Mouse (Mus musculus) lung, embryonic 15.5 days (tissue): Measurements from ENCODE around the gene Sh2d4b. TPM values are rescaled to one million over a fixed set of nuclear protein-coding genes. Genes with fewer than 3 reads are reported as not detected.
A peak's percentile ranks its signal among the peaks of the same experiment; 100 is the strongest.

ENCODE experiments used
- ATAC-seq: fragments of 200-750 bp; cut with Nextera tagmentation; 2 replicates; pipeline ENCODE4 v1.8.0; 2017; ENCODE audit warnings: moderate number of reproducible peaks, borderline replicate concordance; ENCODE audit not compliant: low FRiP score, low TSS enrichment; ENCODE audit errors: extremely low read depth
- H3K27ac ChIP-seq: fragments of 300-500 bp; sonication (generic); 2 replicates; pipeline ENCODE4 v1.5.1; 2015; ENCODE audit warnings: moderate library complexity, mild to moderate bottlenecking, inconsistent platforms
- H3K27me3 ChIP-seq: fragments of 300-500 bp; sonication (generic); 2 replicates; pipeline ENCODE4 v1.6.1; 2015; ENCODE audit warnings: inconsistent platforms
- H3K36me3 ChIP-seq: fragments of 300-500 bp; sonication (generic); 2 replicates; pipeline ENCODE4 v1.6.1; 2015; ENCODE audit warnings: inconsistent platforms
- H3K4me1 ChIP-seq: fragments of 300-500 bp; sonication (generic); 2 replicates; pipeline ENCODE4 v1.6.1; 2015; ENCODE audit warnings: inconsistent platforms
- H3K4me2 ChIP-seq: fragments of 300-500 bp; sonication (generic); 2 replicates; pipeline ENCODE4 v1.6.1; 2015; ENCODE audit warnings: inconsistent platforms, mild to moderate bottlenecking, moderate library complexity
- H3K4me3 ChIP-seq: fragments of 300-500 bp; sonication (generic); 2 replicates; pipeline ENCODE4 v1.5.1; 2015; ENCODE audit warnings: mild to moderate bottlenecking, inconsistent platforms
- H3K9ac ChIP-seq: fragments of 300-500 bp; sonication (generic); 2 replicates; pipeline ENCODE4 v1.6.1; 2015; ENCODE audit warnings: inconsistent platforms
- H3K9me3 ChIP-seq: fragments of 300-500 bp; sonication (generic); 2 replicates; pipeline ENCODE4 v1.6.1; 2016; ENCODE audit warnings: inconsistent platforms
- WGBS: fragments of 180-500 bp; shearing (Covaris S2); methylation state at CpG from one replicate; pipeline ENCODE4 v1.1.7; 2015; 5-methylcytosine and 5-hydroxymethylcytosine counted together
- polyA plus RNA-seq: library from polyadenylated mRNA; unstranded; fragments of >200 nt; fragmentation: Nextera tagmentation; extraction: Ambion mirVana; gene quantifications from 2 replicates; pipeline ENCODE4 v1.2.1, GENCODE M21; 2015

The Sh2d4b gene
- polyA plus RNA-seq, 1 experiment from 2014 or later, result 1.9 TPM

DNA sequence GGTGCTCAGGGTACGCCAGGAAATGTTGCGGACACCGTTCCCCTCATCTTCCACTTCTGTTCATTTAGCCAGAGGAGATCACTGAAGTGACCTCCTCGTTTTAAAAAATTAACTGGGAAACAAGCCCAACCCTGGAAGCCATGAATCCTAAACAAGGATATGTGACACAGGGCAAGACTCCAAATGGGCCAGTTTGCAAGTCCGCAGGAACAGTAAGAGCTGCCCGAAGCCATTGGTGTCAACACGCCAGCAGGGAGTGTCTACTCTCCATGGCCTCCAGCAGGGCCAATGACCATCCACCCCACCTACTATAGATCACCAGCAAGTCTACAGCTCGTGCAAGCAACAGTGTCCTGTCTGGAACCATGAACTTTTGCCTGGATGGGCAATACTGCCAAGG, 12.7 kb upstream of the Sh2d4b start:
- Histone ChIP-seq H3K27ac (no peak overlapping the region), H3K9ac (no peak overlapping the region), H3K4me1 (peaks cover 11% of the 10 kb centered on the region), H3K4me3 (no peak overlapping the region), H3K4me2 (no peak overlapping the region), H3K9me3 (no peaks in the 10 kb centered on the region), H3K27me3 (no peaks in the 10 kb centered on the region), H3K36me3 (peaks cover 48% of the 10 kb centered on the region)
- no peak for ATAC-seq
- 84% methylated on average over 8 of the region's 8 CpGs for WGBS

DNA sequence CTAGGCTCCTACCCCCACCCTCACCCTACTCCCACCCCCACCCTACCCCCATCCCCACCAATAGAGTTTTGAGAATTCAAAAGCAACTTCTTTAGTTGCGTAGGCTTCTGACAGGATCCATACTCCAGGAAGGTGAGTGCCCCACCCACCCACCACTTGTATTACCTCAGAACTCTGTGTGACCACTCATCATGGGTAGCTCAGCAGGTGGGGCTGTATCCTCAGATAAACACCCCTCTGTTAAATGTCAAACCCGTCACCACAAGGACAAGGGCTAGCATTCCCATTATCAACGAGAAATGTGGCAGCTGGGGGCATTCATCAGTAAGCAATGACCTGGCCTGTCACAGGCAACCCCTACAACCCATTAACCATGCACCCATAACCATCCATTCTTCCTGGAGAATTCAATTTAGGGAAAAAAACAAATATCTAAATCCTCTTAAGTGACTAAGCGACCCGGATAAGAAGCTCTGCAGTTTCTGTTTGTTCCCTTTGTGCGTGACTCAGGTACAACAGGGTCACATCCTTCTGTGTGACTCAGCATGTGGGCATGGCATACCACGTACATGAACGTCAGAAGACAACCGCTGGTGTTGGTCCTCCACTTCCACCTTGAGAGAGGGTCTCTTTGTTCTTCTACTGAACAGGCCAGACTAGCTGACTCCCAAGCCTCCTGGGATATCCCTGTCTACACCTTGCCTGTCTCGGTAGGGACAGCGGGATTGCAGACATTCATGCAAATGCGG, 9.4 kb upstream of the Sh2d4b start:
- ATAC-seq, result no peak
- H3K27ac ChIP-seq, result no peak overlapping the region
- H3K9ac ChIP-seq, result no peak overlapping the region
- peaks cover 15% of the 10 kb centered on the region for H3K36me3 ChIP-seq
- no peak overlapping the region for H3K4me3 ChIP-seq
- H3K4me2 ChIP-seq, result no peak overlapping the region
- H3K9me3 ChIP-seq, result no peaks in the 10 kb centered on the region
- peaks cover 11% of the 10 kb centered on the region for H3K4me1 ChIP-seq
- 60% methylated on average over 12 of the region's 12 CpGs for WGBS
- H3K27me3 ChIP-seq, result no peaks in the 10 kb centered on the region

DNA sequence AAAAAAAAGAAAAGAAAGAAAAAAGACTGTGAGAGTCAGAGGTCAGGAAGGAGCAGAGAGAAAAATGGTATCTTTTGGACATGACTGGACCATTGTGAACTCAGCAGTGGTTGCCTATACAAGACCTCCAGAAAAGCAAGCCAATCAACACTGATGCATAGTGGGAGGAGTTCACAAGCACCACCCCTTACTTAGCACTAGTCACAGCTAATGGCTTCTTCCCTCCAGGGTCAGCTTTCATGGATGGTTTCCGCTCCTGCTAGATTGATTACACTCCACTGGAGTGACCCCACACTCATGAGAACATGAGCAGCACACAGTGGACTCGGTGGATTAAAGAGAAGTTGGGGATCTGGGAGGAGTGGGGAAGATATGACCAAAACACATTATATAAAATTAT, 7.2 kb upstream of the Sh2d4b start:
- H3K4me3 ChIP-seq, result no peak overlapping the region
- peaks cover 11% of the 10 kb centered on the region for H3K4me1 ChIP-seq
- no peaks in the 10 kb centered on the region for H3K9me3 ChIP-seq
- no peak overlapping the region for H3K9ac ChIP-seq
- 40% methylated on average over 2 of the region's 2 CpGs for WGBS
- no peaks in the 10 kb centered on the region for H3K36me3 ChIP-seq
- no peak for ATAC-seq
- no peak overlapping the region for H3K27ac ChIP-seq
- no peaks in the 10 kb centered on the region for H3K27me3 ChIP-seq
- no peak overlapping the region for H3K4me2 ChIP-seq

DNA sequence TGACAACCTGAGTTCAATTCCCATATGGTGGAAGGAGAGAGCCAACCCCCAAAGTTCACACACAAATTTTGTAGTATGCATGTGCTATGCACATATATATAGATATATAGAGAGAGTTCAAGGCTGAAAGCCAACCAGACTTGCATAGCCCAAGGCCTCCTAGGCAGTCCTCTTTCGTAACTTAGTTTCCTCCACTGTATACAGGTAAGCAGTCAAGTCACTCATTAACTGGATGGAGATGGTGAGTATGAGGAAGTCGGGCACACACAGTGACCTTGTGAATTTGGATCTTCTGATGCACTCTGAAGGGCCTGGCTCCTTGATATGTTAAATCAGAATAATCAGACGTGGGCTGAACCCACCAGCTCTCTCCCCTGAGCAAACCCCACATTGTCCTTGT, 4.8 kb upstream of the Sh2d4b start:
- WGBS, result 67% methylated on average over 3 of the region's 3 CpGs
- ATAC-seq, result no peak

GRCm38 (mm10) chr14:40895681-40896080, 2.6 kb upstream of the Sh2d4b start:
- Histone ChIP-seq H3K36me3 (no peaks in the 10 kb centered on the region), H3K27me3 (no peaks in the 10 kb centered on the region), H3K4me2 (no peak overlapping the region), H3K4me3 (no peak overlapping the region), H3K27ac (no peak overlapping the region), H3K9ac (no peak overlapping the region), H3K4me1 (peaks cover 11% of the 10 kb centered on the region; the same call in 1 of the 2 replicates), H3K9me3 (no peaks in the 10 kb centered on the region)
- 54% methylated on average over 8 of the region's 8 CpGs for WGBS
- ATAC-seq, result no peak

More for the DNA sequence above, 4.8 kb upstream of the Sh2d4b start:
- H3K4me1 ChIP-seq, result peaks cover 16% of the 10 kb centered on the region
- H3K27ac ChIP-seq, result no peak overlapping the region
- H3K36me3 ChIP-seq, result no peaks in the 10 kb centered on the region
- no peak overlapping the region for H3K9ac ChIP-seq
- no peak overlapping the region for H3K4me3 ChIP-seq
- H3K9me3 ChIP-seq, result no peaks in the 10 kb centered on the region
- no peak overlapping the region for H3K4me2 ChIP-seq
- no peaks in the 10 kb centered on the region for H3K27me3 ChIP-seq

GRCm38 (mm10) chr14:40894576-40895247, 1.6 kb upstream of the Sh2d4b start:
- Histone ChIP-seq H3K27me3 (no peaks in the 10 kb centered on the region), H3K9me3 (no peaks in the 10 kb centered on the region), H3K9ac (no peak overlapping the region), H3K4me2 (peak overlapping the region; percentile 48), H3K27ac (no peak overlapping the region), H3K4me3 (no peak overlapping the region), H3K4me1 (peaks cover 11% of the 10 kb centered on the region; the same call in 1 of the 2 replicates), H3K36me3 (no peaks in the 10 kb centered on the region)
- ATAC-seq, result peak; percentile 77; the same call in 1 of the 2 replicates
- 9% methylated on average over 23 of the region's 23 CpGs for WGBS

GRCm38 (mm10) chr14:40893884-40894283, 818 bp upstream of the Sh2d4b start:
- Histone ChIP-seq H3K36me3 (no peaks in the 10 kb centered on the region), H3K27me3 (no peaks in the 10 kb centered on the region), H3K4me2 (no peak overlapping the region), H3K9me3 (no peaks in the 10 kb centered on the region), H3K27ac (no peak overlapping the region), H3K4me1 (peaks cover 11% of the 10 kb centered on the region; the same call in 1 of the 2 replicates), H3K9ac (no peak overlapping the region), H3K4me3 (no peak overlapping the region)
- WGBS, result 70% methylated on average over 8 of the region's 8 CpGs
- no peak for ATAC-seq

- Histone ChIP-seq H3K36me3 (no peaks in the 10 kb centered on the region), H3K9ac (no peak overlapping the region), H3K9me3 (no peaks in the 10 kb centered on the region), H3K4me2 (no peak overlapping the region), H3K4me3 (no peak overlapping the region), H3K27me3 (no peaks in the 10 kb centered on the region), H3K4me1 (peaks cover 11% of the 10 kb centered on the region; the same call in 1 of the 2 replicates), H3K27ac (no peak overlapping the region)
- no peak for ATAC-seq
- 82% methylated on average over 7 of the region's 7 CpGs for WGBS
Observed at GRCm38 (mm10) chr14:40892326-40892825, 690 bp downstream of the Sh2d4b start.

- H3K4me2 ChIP-seq, result no peak overlapping the region
- H3K27ac ChIP-seq, result no peak overlapping the region
- no peaks in the 10 kb centered on the region for H3K36me3 ChIP-seq
- H3K4me1 ChIP-seq, result peaks cover 11% of the 10 kb centered on the region; the same call in 1 of the 2 replicates
- no peak overlapping the region for H3K4me3 ChIP-seq
- ATAC-seq, result no peak
- no peak overlapping the region for H3K9ac ChIP-seq
- WGBS, result 84% methylated on average over 4 of the region's 4 CpGs
- H3K27me3 ChIP-seq, result no peaks in the 10 kb centered on the region
- H3K9me3 ChIP-seq, result no peaks in the 10 kb centered on the region
Observed at GRCm38 (mm10) chr14:40891506-40891905, 1.6 kb downstream of the Sh2d4b start.

GRCm38 (mm10) chr14:40889704-40890103, 3.4 kb downstream of the Sh2d4b start:
- Histone ChIP-seq H3K4me1 (peaks cover 8% of the 10 kb centered on the region; the same call in 1 of the 2 replicates), H3K27ac (no peak overlapping the region), H3K27me3 (no peaks in the 10 kb centered on the region), H3K9me3 (no peaks in the 10 kb centered on the region), H3K4me3 (no peak overlapping the region), H3K36me3 (no peaks in the 10 kb centered on the region), H3K4me2 (no peak overlapping the region), H3K9ac (no peak overlapping the region)
- ATAC-seq, result no peak
- 60% methylated on average over 4 of the region's 4 CpGs for WGBS

DNA sequence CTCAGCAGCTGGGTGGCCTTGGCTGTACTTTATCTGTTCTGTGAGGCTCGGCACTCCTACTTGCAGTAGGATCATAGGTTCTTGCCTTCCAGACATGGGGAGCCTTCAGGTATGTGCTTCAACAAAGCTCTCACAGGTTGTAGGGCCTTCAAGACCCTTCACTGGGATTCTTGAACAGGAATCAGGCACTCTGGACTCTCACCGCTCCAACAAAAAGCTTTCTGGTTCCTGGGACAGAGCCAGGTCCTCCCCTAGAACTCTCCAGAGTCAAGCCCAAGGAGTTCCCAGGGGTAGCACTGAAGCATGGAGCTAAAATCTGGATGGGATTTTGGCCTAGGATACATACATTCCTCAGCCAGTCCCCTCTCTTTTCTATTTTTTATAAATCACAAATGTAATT, 3.9 kb downstream of the Sh2d4b start:
- H3K27ac ChIP-seq, result no peak overlapping the region
- no peak overlapping the region for H3K4me2 ChIP-seq
- no peak; the same call in 1 of the 2 replicates for ATAC-seq
- H3K36me3 ChIP-seq, result no peaks in the 10 kb centered on the region
- H3K27me3 ChIP-seq, result no peaks in the 10 kb centered on the region
- no peak overlapping the region for H3K9ac ChIP-seq
- 0 out of 2 replicates have a peak, but pooled peaks cover 8% of the 10 kb centered on the region for H3K4me1 ChIP-seq
- no peak overlapping the region for H3K4me3 ChIP-seq
- 50% methylated on average over 2 of the region's 2 CpGs for WGBS
- no peaks in the 10 kb centered on the region for H3K9me3 ChIP-seq
